Mouse (Mus musculus) T-cell, adult 2 months (primary cell): ENCODE results near the gene Plekhs1.

Experiments used
- DNase-seq: peaks from one replicate; pipeline ENCODE4 v3.0.0; 2022; ENCODE audit warnings: low spot score

The Plekhs1 gene

DNA sequence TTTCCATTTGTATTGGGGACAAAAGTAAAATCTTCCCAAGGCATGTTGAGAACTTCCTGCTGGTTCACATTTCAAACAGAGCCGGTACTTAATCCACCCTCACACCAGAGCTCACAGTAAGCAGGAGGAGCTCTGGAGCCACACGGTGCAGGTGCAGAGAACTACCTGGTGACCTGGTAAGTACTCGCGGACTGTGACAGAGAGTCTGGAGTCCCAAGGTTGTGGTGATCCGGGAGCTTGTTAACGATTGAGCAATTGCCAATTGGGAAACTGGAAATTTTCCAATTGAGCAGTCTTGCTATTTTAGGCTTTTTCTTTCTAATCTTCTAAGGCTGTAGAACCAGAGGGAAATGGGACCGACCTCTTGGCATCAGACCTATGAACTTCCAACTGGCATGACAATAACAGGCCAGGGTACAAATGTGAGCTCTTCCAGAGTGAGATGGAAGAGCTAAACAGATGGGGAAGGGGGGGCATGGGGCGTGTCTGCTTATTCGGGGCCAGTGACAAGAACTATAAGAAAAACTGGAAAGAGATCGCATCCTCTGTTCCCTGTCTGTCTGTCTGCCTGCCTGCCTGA is at the start of gene Plekhs1:
TSS of gene Plekhs1 (plus strand) at position 119 of the 580 bp plus-strand sequence.
- no peak for DNase-seq

GRCm38 (mm10) chr19:56418404-56418803 is 43.0 kb upstream of the Plekhs1 start:
- no peak for DNase-seq

DNA sequence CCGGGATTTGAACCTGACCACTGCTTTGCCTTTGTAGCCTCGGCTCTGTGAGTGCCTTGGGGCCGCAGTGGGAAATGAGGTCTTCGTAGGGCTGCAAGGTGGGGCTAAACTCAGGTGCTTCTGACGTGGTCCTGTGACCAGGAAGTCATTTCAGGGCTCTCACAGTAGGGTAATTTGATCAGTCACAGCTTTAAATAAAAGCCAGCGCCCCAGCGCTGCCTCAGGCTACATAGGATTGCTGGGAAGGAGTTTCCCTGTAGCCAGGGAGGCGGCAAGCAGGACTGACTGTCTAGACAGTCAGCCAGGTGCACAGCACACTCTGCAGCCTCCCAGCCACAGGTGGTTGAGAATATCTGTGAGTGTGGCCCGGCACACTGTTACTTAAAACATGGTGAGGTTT is 42.0 kb upstream of the Plekhs1 start:
- DNase-seq, result no peak

GRCm38 (mm10) chr19:56420345-56420744 is 41.1 kb upstream of the Plekhs1 start:
- DNase-seq, result no peak

GRCm38 (mm10) chr19:56422476-56423338 is 38.7 kb upstream of the Plekhs1 start:
- DNase-seq, result peak; percentile 26

DNA sequence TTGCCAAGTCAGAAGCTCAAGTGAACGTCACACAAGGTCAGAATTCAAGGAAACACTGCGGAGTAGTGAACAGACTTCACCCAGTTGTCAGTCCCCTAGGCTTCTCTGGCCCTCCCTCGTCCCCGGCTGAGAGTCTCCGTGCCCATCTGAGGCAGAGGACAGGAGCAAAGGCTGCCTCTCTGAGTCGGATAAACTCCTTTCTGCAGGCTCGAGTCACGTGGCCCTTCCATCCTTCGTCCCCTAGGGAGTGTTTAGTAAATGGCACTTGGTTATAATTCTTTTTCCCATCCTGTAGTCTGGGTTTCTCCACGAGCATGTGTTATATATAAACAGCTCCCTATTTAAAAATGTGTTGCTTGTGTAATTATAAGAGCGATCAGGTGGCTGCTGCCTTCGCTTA is 38.1 kb upstream of the Plekhs1 start:
- DNase-seq, result no peak

DNA sequence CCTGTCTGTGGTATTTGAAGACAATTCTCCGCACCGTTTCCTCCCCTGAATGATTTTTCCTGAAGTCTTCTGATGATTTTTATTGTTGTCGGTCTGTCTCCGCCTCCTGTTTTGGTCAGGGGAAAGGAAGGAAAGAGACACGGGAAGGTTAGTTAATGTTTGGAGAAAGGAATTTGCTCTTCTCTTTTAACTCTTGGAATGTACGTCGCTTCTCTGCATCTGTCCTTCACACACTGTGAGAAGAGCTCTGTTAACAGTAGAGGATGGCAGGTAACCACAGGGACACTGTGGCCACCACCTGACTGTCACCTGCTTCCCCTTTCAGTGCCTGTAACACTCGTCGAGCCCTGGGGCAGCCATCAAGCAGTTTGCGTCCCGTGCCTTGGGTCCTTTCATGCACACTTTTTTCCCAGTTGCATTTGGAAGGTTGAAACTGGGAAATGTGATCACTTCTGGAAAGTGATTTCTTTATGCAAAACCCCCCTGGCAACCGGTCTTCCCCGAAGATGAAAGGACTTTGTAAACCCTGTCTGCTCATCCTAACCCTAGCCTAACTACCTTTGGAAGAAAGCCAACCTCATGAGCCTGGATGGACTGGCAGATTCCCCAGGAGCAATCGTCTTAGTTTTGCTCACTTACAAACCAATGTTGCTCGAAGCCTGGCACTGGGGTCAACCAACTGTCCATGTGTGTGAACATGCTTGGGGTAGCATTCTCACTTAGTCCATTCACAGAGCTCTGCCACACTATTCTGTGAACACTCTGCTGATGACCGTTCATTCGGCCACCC is 36.6 kb upstream of the Plekhs1 start:
- DNase-seq, result no peak

GRCm38 (mm10) chr19:56425492-56425891 is 35.9 kb upstream of the Plekhs1 start:
- DNase-seq, result no peak

- DNase-seq, result no peak
These were observed 31.1 kb upstream of the Plekhs1 start for GRCm38 (mm10) chr19:56430369-56430768.

DNA sequence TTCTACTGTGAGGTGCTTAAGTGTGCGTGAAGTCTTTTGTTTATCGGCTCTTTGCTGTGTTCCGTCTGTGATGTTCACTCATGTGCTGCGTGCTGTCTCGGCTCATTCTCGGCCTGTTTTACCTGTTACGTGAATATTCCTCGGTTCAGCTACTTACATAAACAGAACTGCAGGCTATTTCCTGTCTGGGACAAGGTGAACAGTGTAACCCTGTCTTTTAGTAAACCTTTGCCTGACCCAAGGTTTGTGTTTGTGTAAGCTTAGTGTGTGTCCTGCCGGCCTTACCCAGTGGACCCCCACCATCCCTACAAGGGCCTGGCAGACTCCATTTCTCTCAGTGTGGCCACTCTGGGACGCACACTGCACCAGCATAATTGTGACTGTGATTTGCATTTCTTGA is 28.7 kb upstream of the Plekhs1 start:
- no peak for DNase-seq

GRCm38 (mm10) chr19:56433581-56433980 is 27.9 kb upstream of the Plekhs1 start:
- no peak for DNase-seq

- no peak for DNase-seq
These were observed 25.1 kb upstream of the Plekhs1 start for GRCm38 (mm10) chr19:56436380-56436779.

GRCm38 (mm10) chr19:56438357-56439071 is 22.9 kb upstream of the Plekhs1 start:
- no peak for DNase-seq

GRCm38 (mm10) chr19:56439072-56439434 is 22.4 kb upstream of the Plekhs1 start:
- DNase-seq, result no peak

DNA sequence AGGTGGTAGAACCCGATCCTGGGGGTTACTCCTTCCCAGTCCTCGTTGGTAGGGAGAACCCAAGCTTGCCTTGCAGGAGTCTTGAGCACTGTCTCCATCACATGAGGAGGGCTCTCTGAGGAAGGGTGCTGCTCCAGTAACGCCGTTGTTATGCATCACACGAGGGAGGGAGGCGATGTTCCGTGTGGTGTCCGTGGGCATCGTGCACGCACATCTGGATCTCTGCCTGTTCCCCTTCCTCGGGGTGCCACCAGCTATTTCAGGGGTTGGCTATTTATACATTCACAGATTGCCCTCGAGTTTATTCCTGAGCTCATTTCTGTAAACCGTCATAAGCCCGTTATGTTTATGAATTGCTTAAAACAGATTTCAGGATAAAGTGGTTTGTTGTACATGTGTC is 18.0 kb upstream of the Plekhs1 start:
- DNase-seq, result no peak

DNA sequence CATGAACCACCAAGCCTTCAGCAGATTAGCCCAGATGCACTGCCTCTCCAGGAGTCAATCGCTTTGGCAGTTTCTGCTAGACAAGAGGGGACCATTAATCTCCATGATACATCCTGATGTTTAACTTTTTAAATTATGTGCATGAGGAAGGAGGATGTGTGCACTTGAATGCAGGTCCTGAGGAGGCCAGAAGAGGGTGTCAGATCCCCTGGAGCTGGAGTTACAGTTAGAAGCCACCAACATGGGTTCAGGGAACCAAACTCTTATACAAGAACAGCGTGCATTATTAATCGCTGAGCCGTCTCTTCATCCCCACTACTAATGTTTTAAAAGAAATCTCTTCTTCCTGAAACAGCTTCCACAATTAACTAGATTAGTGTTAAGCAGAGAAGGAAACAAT is 12.7 kb upstream of the Plekhs1 start:
- DNase-seq, result no peak

- DNase-seq, result no peak
These were observed 11.9 kb upstream of the Plekhs1 start for GRCm38 (mm10) chr19:56449537-56449936.

- DNase-seq, result no peak
These were observed 10.5 kb upstream of the Plekhs1 start for GRCm38 (mm10) chr19:56450892-56451291.

DNA sequence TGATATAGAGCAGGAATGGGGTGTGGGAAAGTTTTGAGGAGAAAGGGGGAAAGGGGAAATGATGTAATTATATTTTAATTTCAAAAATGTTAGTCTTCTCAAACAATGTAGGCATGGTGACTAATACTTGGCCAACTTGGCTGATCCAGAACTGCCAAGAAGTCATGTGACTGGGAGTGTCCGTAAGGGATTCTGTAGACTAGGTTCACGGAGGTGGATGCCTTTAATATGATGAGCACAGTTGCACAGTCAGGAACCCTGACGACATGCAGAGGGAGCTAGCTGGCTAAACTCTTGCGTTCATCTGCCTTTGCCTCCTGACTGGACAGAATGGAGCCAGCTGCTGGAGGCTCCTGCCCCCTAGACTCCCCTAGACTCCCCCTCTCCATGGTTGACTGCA is 9.6 kb upstream of the Plekhs1 start:
- no peak for DNase-seq

DNA sequence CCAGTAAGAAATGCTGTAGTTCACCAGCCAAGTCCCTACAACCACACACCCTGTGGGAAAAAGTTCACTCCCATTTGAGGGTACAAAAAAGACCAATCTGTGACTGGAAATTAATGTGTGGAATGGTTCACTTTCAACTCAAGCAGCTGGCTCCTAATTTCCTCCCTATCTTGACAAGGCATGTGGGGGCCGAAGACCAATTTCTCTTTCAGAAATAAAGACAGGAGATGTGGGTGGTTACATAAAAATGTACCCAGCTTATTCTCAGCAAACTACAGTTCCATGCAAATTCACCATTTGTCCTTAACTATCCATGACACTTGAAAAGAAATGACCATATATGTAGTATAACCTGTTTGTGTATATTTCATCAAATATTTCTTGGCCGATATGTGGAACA is 9.0 kb upstream of the Plekhs1 start:
- DNase-seq, result no peak

GRCm38 (mm10) chr19:56454862-56455261 is 6.6 kb upstream of the Plekhs1 start:
- no peak for DNase-seq

GRCm38 (mm10) chr19:56455369-56455768 is 6.1 kb upstream of the Plekhs1 start:
- no peak for DNase-seq
